Mouse (Mus musculus): ENCODE data around the gene Epha1. TPM values are rescaled to one million over a fixed set of nuclear protein-coding genes. Genes with fewer than 3 reads are reported as not detected.

Gene Epha1
- polyA plus RNA-seq, 2 experiments from 2014 or later = 0.63 TPM; not detected in 1

- ATAC-seq = no peak
Observed at GRCm38 (mm10) chr6:42373669-42374430, 782 bp upstream of the Epha1 start.

GRCm38 (mm10) chr6:42372421-42372815, 650 bp downstream of the Epha1 start:
- no peak for ATAC-seq

GRCm38 (mm10) chr6:42372001-42372400, 1.1 kb downstream of the Epha1 start:
- no peak for ATAC-seq

- no peak for ATAC-seq
Observed at GRCm38 (mm10) chr6:42370630-42371363, 2.3 kb downstream of the Epha1 start.

GRCm38 (mm10) chr6:42369870-42370269, 3.2 kb downstream of the Epha1 start:
- ATAC-seq = no peak

GRCm38 (mm10) chr6:42365215-42365614, 7.9 kb downstream of the Epha1 start:
- no peak for ATAC-seq

GRCm38 (mm10) chr6:42364607-42365006, 8.5 kb downstream of the Epha1 start:
- ATAC-seq = no peak

- no peak for ATAC-seq
Observed at GRCm38 (mm10) chr6:42364066-42364465, 9.0 kb downstream of the Epha1 start.

- no peak for ATAC-seq
Observed at GRCm38 (mm10) chr6:42362974-42363373, 10.1 kb downstream of the Epha1 start.

GRCm38 (mm10) chr6:42362497-42362896, 10.6 kb downstream of the Epha1 start:
- ATAC-seq = no peak

GRCm38 (mm10) chr6:42362074-42362473, 11.0 kb downstream of the Epha1 start:
- no peak for ATAC-seq

GRCm38 (mm10) chr6:42361041-42361895, 11.8 kb downstream of the Epha1 start:
- no peak for ATAC-seq

GRCm38 (mm10) chr6:42360231-42360840, 12.7 kb downstream of the Epha1 start:
- no peak for ATAC-seq

GRCm38 (mm10) chr6:42359364-42360147, 13.5 kb downstream of the Epha1 start:
- no peak for ATAC-seq

- no peak for ATAC-seq
Observed at GRCm38 (mm10) chr6:42358901-42359300, 14.2 kb downstream of the Epha1 start.

- ATAC-seq = no peak
Observed at GRCm38 (mm10) chr6:42357901-42358300, 15.2 kb downstream of the Epha1 start.

- ATAC-seq = no peak
Observed at GRCm38 (mm10) chr6:42356913-42357312, 16.2 kb downstream of the Epha1 start.

GRCm38 (mm10) chr6:42355794-42356600, 17.1 kb downstream of the Epha1 start:
- ATAC-seq = no peak

- no peak for ATAC-seq
Observed at GRCm38 (mm10) chr6:42355366-42355765, 17.7 kb downstream of the Epha1 start.

- no peak for ATAC-seq
Observed at GRCm38 (mm10) chr6:42354076-42355019, 18.7 kb downstream of the Epha1 start.

All from activated CD4-positive, CD25-positive, alpha-beta regulatory T cell, adult 4 months (primary cell).